Mouse (Mus musculus) MEL (cell line): ENCODE measurements at regions not wholly inside any gene's neighbourhood (a gene's known extent, or its start where the extent isn't known, plus 50 kb on each side); places are given as distances from the start of the nearest gene placed in this dataset.

Experiments
- DNase-seq: peaks from one replicate; pipeline ENCODE4 v3.0.0; 2011; ENCODE audit warnings: low read depth, low spot score
- H3K27ac ChIP-seq: 2 replicates; pipeline ENCODE4 v1.5.1; 2012; ENCODE audit warnings: low read depth, mild to moderate bottlenecking, control low read depth, low read length, moderate library complexity; ENCODE audit not compliant: control insufficient read depth
- H3K27me3 ChIP-seq, 2 experiments: fragments of 150-350 bp in 1 of 2; sonication (generic) in 1 of 2; 2 replicates each; pipeline ENCODE4 v1.6.1; 2012; ENCODE audit warnings: low read length in 2 of 2, mild to moderate bottlenecking in 2 of 2, improper control_type of control experiment in 1 of 2, moderate library complexity in 1 of 2; ENCODE audit not compliant: insufficient read depth in 2 of 2, control insufficient read depth in 1 of 2
- H3K36me3 ChIP-seq, 2 experiments: 2 replicates each; pipeline ENCODE4 v1.6.1; 2012 to 2014; ENCODE audit warnings: low read length in 2 of 2, improper control_type of control experiment in 1 of 2, inconsistent platforms in 1 of 2, mild to moderate bottlenecking in 1 of 2; ENCODE audit not compliant: insufficient read depth in 2 of 2, control insufficient read depth in 1 of 2
- H3K4me1 ChIP-seq, 2 experiments: fragments of 150-350 bp in 1 of 2; sonication (generic) in 1 of 2; 2 replicates each; pipeline ENCODE4 v1.6.1; 2012; ENCODE audit warnings: low read length in 2 of 2, improper control_type of control experiment in 1 of 2, mild to moderate bottlenecking in 1 of 2; ENCODE audit not compliant: insufficient read depth in 2 of 2, control insufficient read depth in 1 of 2
- H3K4me3 ChIP-seq, 2 experiments: fragments of 150-350 bp in 1 of 2; sonication (generic) in 1 of 2; 2 replicates each; pipeline ENCODE4 v1.5.1; 2012; ENCODE audit warnings: low read depth in 2 of 2, low read length in 2 of 2, mild to moderate bottlenecking in 2 of 2, moderate library complexity in 2 of 2, control low read depth in 1 of 2, improper control_type of control experiment in 1 of 2; ENCODE audit not compliant: control insufficient read depth in 1 of 2, insufficient read depth in 1 of 2
- H3K79me2 ChIP-seq: 2 replicates; pipeline ENCODE4 v1.6.1; 2012; ENCODE audit warnings: mild to moderate bottlenecking, low read length, moderate library complexity; ENCODE audit not compliant: control insufficient read depth, poor library complexity, insufficient read depth
- H3K9ac ChIP-seq: 2 replicates; pipeline ENCODE4 v1.6.1; 2012; ENCODE audit warnings: low read depth, mild to moderate bottlenecking, control low read depth, low read length, moderate library complexity; ENCODE audit not compliant: control insufficient read depth, poor library complexity, severe bottlenecking
- H3K9me3 ChIP-seq: fragments of 150-350 bp; sonication (generic); replicated peaks from 2 replicates; pipeline ENCODE4 v1.6.1; 2012; ENCODE audit warnings: mild to moderate bottlenecking, low read length, improper control_type of control experiment, moderate library complexity; ENCODE audit not compliant: insufficient read depth
- BHLHE40 ChIP-seq: IDR thresholded peaks from 2 replicates; pipeline ENCODE4 v1.6.1; 2012; ENCODE audit warnings: low read depth, mild to moderate bottlenecking, inconsistent platforms, low read length, improper control_type of control experiment, borderline replicate concordance
- CHD2 ChIP-seq: IDR thresholded peaks from 2 replicates; pipeline ENCODE4 v1.6.1; 2011; ENCODE audit warnings: low read length, improper control_type of control experiment
- CTCF ChIP-seq, 3 experiments: IDR thresholded peaks in 2 of 3; conservative IDR thresholded peaks in 1 of 3; 2 replicates each; pipeline ENCODE4 v1.5.1; 2011 to 2012; ENCODE audit warnings: low read length in 3 of 3, low read depth in 2 of 3, mild to moderate bottlenecking in 2 of 3, improper control_type of control experiment in 1 of 3, inconsistent platforms in 1 of 3, mixed read lengths in 1 of 3, moderate library complexity in 1 of 3; ENCODE audit not compliant: control insufficient read depth in 1 of 3, insufficient read depth in 1 of 3, poor library complexity in 1 of 3, severe bottlenecking in 1 of 3
- E2F4 ChIP-seq: IDR thresholded peaks from 2 replicates; pipeline ENCODE4 v1.6.1; 2011; ENCODE audit warnings: low read depth, low read length, improper control_type of control experiment, borderline replicate concordance
- ELF1 ChIP-seq: IDR thresholded peaks from 2 replicates; pipeline ENCODE4 v1.6.1; 2014; ENCODE audit warnings: low read depth, mild to moderate bottlenecking, inconsistent platforms, low read length, improper control_type of control experiment, moderate library complexity
- JUND ChIP-seq: IDR thresholded peaks from 2 replicates; pipeline ENCODE4 v1.6.1; 2011; ENCODE audit warnings: low read depth, mild to moderate bottlenecking, improper control_type of control experiment, low read length
- KAT2A ChIP-seq: conservative IDR thresholded peaks from 2 replicates; pipeline ENCODE4 v1.6.1; 2012; ENCODE audit warnings: low read depth, low read length, improper control_type of control experiment, inconsistent platforms
- MAFK ChIP-seq: IDR thresholded peaks from 2 replicates; pipeline ENCODE4 v1.6.1; 2011; ENCODE audit warnings: low read depth, mild to moderate bottlenecking, low read length, improper control_type of control experiment, borderline replicate concordance
- MAX ChIP-seq: IDR thresholded peaks from 2 replicates; pipeline ENCODE4 v1.6.1; 2011; ENCODE audit warnings: low read length, improper control_type of control experiment
- MEF2A ChIP-seq: IDR thresholded peaks from 2 replicates; pipeline ENCODE4 v1.6.1; 2014; ENCODE audit warnings: low read depth, mild to moderate bottlenecking, inconsistent platforms, low read length, improper control_type of control experiment; ENCODE audit not compliant: poor library complexity, insufficient replicate concordance, severe bottlenecking; ENCODE audit errors: extremely low read depth
- MYB ChIP-seq: IDR thresholded peaks from 2 replicates; pipeline ENCODE4 v1.6.1; 2011; ENCODE audit warnings: mild to moderate bottlenecking, low read depth, low read length, improper control_type of control experiment
- NRF1 ChIP-seq: IDR thresholded peaks from 2 replicates; pipeline ENCODE4 v1.6.1; 2014; ENCODE audit warnings: low read depth, mild to moderate bottlenecking, inconsistent platforms, low read length, improper control_type of control experiment, moderate library complexity; ENCODE audit not compliant: poor library complexity, insufficient read depth, severe bottlenecking
- RAD21 ChIP-seq: IDR thresholded peaks from 2 replicates; pipeline ENCODE4 v1.6.1; 2011; ENCODE audit warnings: mild to moderate bottlenecking, low read depth, low read length, improper control_type of control experiment
- RCOR1 ChIP-seq: IDR thresholded peaks from 2 replicates; pipeline ENCODE4 v1.6.1; 2012; ENCODE audit warnings: low read depth, mild to moderate bottlenecking, inconsistent platforms, low read length, improper control_type of control experiment
- SIN3A ChIP-seq: IDR thresholded peaks from 2 replicates; pipeline ENCODE4 v1.6.1; 2012; ENCODE audit warnings: low read length, improper control_type of control experiment, inconsistent platforms
- SMC3 ChIP-seq: IDR thresholded peaks from 2 replicates; pipeline ENCODE4 v1.6.1; 2011; ENCODE audit warnings: low read depth, low read length, improper control_type of control experiment
- TCF12 ChIP-seq: IDR thresholded peaks from 2 replicates; pipeline ENCODE4 v1.6.1; 2014; ENCODE audit warnings: low read depth, mild to moderate bottlenecking, inconsistent platforms, low read length, improper control_type of control experiment, moderate library complexity
- USF2 ChIP-seq, 2 experiments: IDR thresholded peaks; 2 replicates each; pipeline ENCODE4 v1.6.1; 2011 to 2012; ENCODE audit warnings: improper control_type of control experiment in 2 of 2, low read length in 2 of 2, borderline replicate concordance in 1 of 2, inconsistent platforms in 1 of 2, low read depth in 1 of 2, mild to moderate bottlenecking in 1 of 2; ENCODE audit not compliant: insufficient read depth in 1 of 2
- ZC3H11A ChIP-seq: IDR thresholded peaks from 2 replicates; pipeline ENCODE4 v1.6.1; 2012; ENCODE audit warnings: low read depth, mild to moderate bottlenecking, inconsistent platforms, low read length, improper control_type of control experiment
- ZKSCAN1 ChIP-seq: IDR thresholded peaks from 2 replicates; pipeline ENCODE4 v1.6.1; 2012; ENCODE audit warnings: low read depth, mild to moderate bottlenecking, inconsistent platforms, low read length, improper control_type of control experiment, moderate library complexity
- ZMIZ1 ChIP-seq: IDR thresholded peaks from 2 replicates; pipeline ENCODE4 v1.6.1; 2012; ENCODE audit warnings: low read depth, mild to moderate bottlenecking, inconsistent platforms, low read length, improper control_type of control experiment, moderate library complexity
- ZNF384 ChIP-seq: IDR thresholded peaks from 2 replicates; pipeline ENCODE4 v1.6.1; 2012; ENCODE audit warnings: low read depth, mild to moderate bottlenecking, inconsistent platforms, low read length, improper control_type of control experiment

DNA sequence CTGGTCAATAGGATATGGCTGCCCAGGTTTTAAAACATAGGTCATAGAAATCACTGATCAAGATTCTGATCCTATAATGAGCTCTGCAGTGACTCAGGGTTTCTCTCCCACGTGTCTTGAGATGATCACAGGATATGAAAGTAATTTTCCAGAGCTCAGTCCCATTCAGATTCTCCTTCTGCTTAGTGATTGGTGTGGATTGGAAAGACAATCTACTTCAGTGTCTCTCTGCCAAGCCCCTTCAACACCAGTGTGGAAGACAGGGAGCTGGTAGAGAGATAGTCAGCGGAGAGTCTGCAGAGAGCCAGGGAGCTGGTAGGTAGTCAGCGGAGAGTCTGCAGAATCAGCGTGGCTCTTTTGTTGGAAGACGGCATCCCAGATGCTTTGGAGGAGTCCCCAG, 99.1 kb downstream of the Abhd5 start:
- DNase-seq = no peak

DNA sequence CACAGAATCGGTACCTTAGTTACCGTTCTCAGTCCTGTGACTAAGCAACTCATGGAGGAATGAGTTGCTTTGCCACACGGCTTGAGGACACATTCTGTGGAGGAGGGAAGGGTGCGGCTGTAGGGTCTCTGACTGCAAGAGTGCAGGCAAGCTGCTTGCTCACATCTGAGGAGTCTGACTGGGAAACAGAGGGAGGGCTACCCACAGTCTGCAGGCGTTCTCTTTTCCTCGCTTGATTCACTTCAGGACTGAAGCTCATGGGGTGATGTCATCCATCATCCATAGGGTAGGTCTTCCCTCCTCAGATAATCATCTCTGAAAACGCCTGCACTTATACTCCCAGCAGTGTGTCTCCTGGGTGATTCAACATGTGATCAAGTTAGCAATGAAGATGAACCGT, 103.9 kb downstream of the Abhd5 start:
- Histone ChIP-seq H3K36me3 (no peaks in the 10 kb centered on the region), H3K4me3 (no peak overlapping the region), H3K27ac (no peak overlapping the region)
- no peak for DNase-seq
- TF ChIP-seq KAT2A (no peak), USF2 (IDR thresholded peaks at IDR 0.05; ENCODE audit: borderline replicate concordance in 1 of 2, insufficient read depth in 1 of 2, low read depth in 1 of 2, low read length in 2 of 2) (no peak), BHLHE40 (no peak), RAD21 (no peak), ELF1 (no peak), ZNF384 (no peak)
- TF ChIP-seq, all 39 proteins: peak for 0
- no peak overlapping the region for H3K9ac ChIP-seq
- no peaks in the 10 kb centered on the region for H3K27me3 ChIP-seq
- no peaks in the 10 kb centered on the region for H3K4me1 ChIP-seq
- no peaks in the 10 kb centered on the region for H3K79me2 ChIP-seq
- H3K9me3 ChIP-seq = no peaks in the 10 kb centered on the region

More for the DNA sequence above, 99.1 kb downstream of the Abhd5 start:
- H3K4me1 ChIP-seq = no peaks in the 10 kb centered on the region
- no peak overlapping the region for H3K9ac ChIP-seq
- H3K27ac ChIP-seq = no peak overlapping the region
- H3K27me3 ChIP-seq = no peaks in the 10 kb centered on the region
- TF ChIP-seq MAFK = no peak
- TF ChIP-seq, all 39 proteins: peak for 0
- Histone ChIP-seq H3K4me3 (no peak overlapping the region), H3K9me3 (no peaks in the 10 kb centered on the region), H3K79me2 (no peaks in the 10 kb centered on the region), H3K36me3 (no peaks in the 10 kb centered on the region)

DNA sequence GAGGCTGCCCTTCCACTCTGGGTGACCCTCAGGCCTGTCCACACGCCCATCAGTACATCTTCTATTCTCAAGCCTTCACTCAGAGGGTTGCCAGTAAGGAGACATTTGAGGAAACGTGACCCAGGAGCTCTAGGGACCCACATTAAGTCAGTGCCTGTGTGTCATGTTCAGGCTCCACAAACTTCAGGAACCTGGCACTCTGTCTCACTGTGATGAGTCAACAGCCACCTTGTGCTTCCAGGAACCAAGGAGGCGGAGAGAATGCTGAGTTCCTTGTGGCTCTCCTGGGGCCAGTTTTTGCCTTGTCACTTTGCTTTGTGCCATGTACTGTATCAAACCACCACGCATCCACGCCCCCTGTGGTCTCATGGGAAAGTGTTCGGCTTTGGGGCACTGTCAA, 104.4 kb downstream of the Abhd5 start:
- TF ChIP-seq MAX (no peak), MAFK (no peak), RCOR1 (no peak), TCF12 (no peak), ZMIZ1 (no peak), MYB (no peak), MEF2A (no peak), ZKSCAN1 (no peak), NRF1 (no peak), E2F4 (no peak), ZC3H11A (no peak), CHD2 (no peak), ZNF384 (no peak), JUND (no peak), CTCF (IDR thresholded peaks at IDR 0.05 in 2 of 3, conservative IDR thresholded peaks at IDR 0.05 in 1 of 3; ENCODE audit: control insufficient read depth in 1 of 3, insufficient read depth in 1 of 3, low read depth in 2 of 3, low read length in 3 of 3, poor library complexity in 1 of 3, severe bottlenecking in 1 of 3) (no peak), SMC3 (no peak), SIN3A (no peak)
- Histone ChIP-seq H3K79me2 (no peaks in the 10 kb centered on the region), H3K9ac (no peak overlapping the region), H3K36me3 (no peaks in the 10 kb centered on the region), H3K27me3 (no peaks in the 10 kb centered on the region), H3K27ac (no peak overlapping the region), H3K4me1 (no peaks in the 10 kb centered on the region), H3K9me3 (no peaks in the 10 kb centered on the region), H3K4me3 (no peak overlapping the region)
- no peak for DNase-seq
